Mouse (Mus musculus) small intestine, adult 2 months (tissue): ENCODE data around the gene Itga3.

Experiments used
- CTCF ChIP-seq: fragments of 200-500 bp; IDR thresholded peaks from 2 replicates; pipeline ENCODE4 v1.5.1; 2012; ENCODE audit warnings: low read depth, mild to moderate bottlenecking, control low read depth, inconsistent platforms, low read length, moderate library complexity, mixed read lengths; ENCODE audit not compliant: insufficient replicate concordance, insufficient read length; ENCODE audit errors: extremely low read depth
- POLR2A ChIP-seq: fragments of 200-500 bp; IDR thresholded peaks from 2 replicates; pipeline ENCODE4 v1.6.1; 2012; ENCODE audit warnings: low read depth, mild to moderate bottlenecking, control low read depth, inconsistent platforms, low read length, moderate library complexity

DNA sequence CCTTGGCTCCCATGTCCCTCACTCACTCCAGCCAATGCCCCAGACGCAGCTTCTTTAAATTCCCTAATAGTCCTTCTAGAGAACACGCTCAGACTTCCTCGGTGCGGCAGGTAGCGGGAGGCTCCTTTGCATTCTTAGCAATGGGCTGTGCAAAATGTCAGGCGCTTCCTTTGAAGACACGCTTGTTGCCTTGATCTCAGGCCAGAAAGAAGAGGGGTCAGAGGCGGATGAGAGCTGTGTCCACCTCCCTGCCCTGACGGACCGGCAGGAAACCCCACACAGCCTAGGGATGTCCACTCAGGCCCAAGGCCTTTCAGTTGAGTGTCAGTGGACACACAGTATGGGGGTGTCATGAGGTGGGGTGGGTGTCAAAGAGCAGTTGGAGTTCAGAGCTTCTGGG lies 19.0 kb upstream of the Itga3 start:
- TF ChIP-seq CTCF (no peak), POLR2A (no peak)
